In genomic region chr13:93458616-93459015, GRCm38 (mm10) we compare ENCODE assay signal across 25 mouse cellular contexts. TPM values are rescaled to one million over a fixed set of nuclear protein-coding genes. Genes with fewer than 3 reads are reported as not detected.
A peak's percentile ranks its signal among the peaks of the same experiment; 100 is the strongest.
DNase-seq lines count a peak whose midpoint lies in the region; ATAC-seq and TF ChIP-seq lines count a peak whose summit lies in the region.
"Had no signal": no experiment of that assay in that cellular context is flagged by ENCODE, and none has a peak within 500 bp of the region (broad histone marks: within the 10 kb centered on the region; RNA-seq: fewer than 3 reads in every experiment).

No protein-coding gene starts in this region.

- H3K9ac ChIP-seq in heart, adult 2 months (ENCODE audit: low read depth, low read length): no peak overlapping the region
- no peak overlapping the region for H3K9ac ChIP-seq in heart, postnatal 0 days (replicated peaks; ENCODE audit: low read depth, low read length)
- no peak overlapping the region for H3K9ac ChIP-seq in hindbrain, embryonic 16.5 days (ENCODE audit: low read depth, low read length)
- H3K9ac ChIP-seq in midbrain, embryonic 15.5 days: no peak overlapping the region
- H3K9ac ChIP-seq: embryonic facial prominence, embryonic 13.5 days; forebrain, embryonic 13.5 days; midbrain, embryonic 12.5 days had no signal

- H3K9me3 ChIP-seq in heart, embryonic 10.5 days: no peaks in the 10 kb centered on the region
- no peaks in the 10 kb centered on the region for H3K9me3 ChIP-seq in heart, postnatal 0 days (replicated peaks; ENCODE audit: control insufficient read depth, low read length)
- no peaks in the 10 kb centered on the region for H3K9me3 ChIP-seq in hindbrain, embryonic 16.5 days (ENCODE audit: control insufficient read depth, low read length)
- no peaks in the 10 kb centered on the region for H3K9me3 ChIP-seq in midbrain, embryonic 15.5 days
- H3K9me3 ChIP-seq: embryonic facial prominence, embryonic 13.5 days; forebrain, embryonic 13.5 days; G1E; hindbrain, embryonic 10.5 days; midbrain, embryonic 12.5 days had no signal

- no peaks in the 10 kb centered on the region; the same call in 1 of the 2 replicates for H3K79me2 ChIP-seq in heart, adult 2 months (replicated peaks; ENCODE audit: control insufficient read depth, insufficient read depth, low read length)

- H3K4me2 ChIP-seq in heart, postnatal 0 days (ENCODE audit: low read depth, low read length): no peak overlapping the region
- H3K4me2 ChIP-seq in hindbrain, embryonic 16.5 days (ENCODE audit: low read length): no peak overlapping the region
- no peak overlapping the region for H3K4me2 ChIP-seq in midbrain, embryonic 15.5 days
- H3K4me2 ChIP-seq: embryonic facial prominence, embryonic 13.5 days; forebrain, embryonic 13.5 days; midbrain, embryonic 12.5 days had no signal

- peak; percentile 37 for DNase-seq in kidney, postnatal 10 days
- DNase-seq in kidney, adult 8-10 months: no peak
- peak in 1 of 2 experiments; percentile 27 for DNase-seq in heart, adult 2 months
- DNase-seq in heart, embryonic 10.5 days (ENCODE audit: low spot score): no peak
- peak; percentile 14 for DNase-seq in heart, postnatal 0 days (ENCODE audit: low spot score)
- no peak for DNase-seq in left cerebral cortex, postnatal 10 days (ENCODE audit: extremely low spot score in 1 of 2, low spot score in 2 of 2)
- DNase-seq: adrenal gland, adult 8-10 months; B cell, adult 2 months; cerebellum, adult 2 months; cerebellum, postnatal 25 days; gastrocnemius, postnatal 25 days; lung, postnatal 10 days had no signal

- 46% methylated on average over 4 of the region's 4 CpGs for WGBS in heart, adult 2 months
- 52% methylated on average over 4 of the region's 4 CpGs for WGBS in heart, embryonic 10.5 days
- WGBS in heart, postnatal 0 days: 21% methylated on average over 4 of the region's 4 CpGs
- 91% methylated on average over 4 of the region's 4 CpGs for WGBS in hindbrain, embryonic 16.5 days
- WGBS in midbrain, embryonic 15.5 days: 98% methylated on average over 4 of the region's 4 CpGs

- no peak overlapping the region for H3K4me3 ChIP-seq in heart, adult 2 months
- H3K4me3 ChIP-seq in heart, embryonic 10.5 days: no peak overlapping the region
- H3K4me3 ChIP-seq in heart, postnatal 0 days (ENCODE audit: low read depth, low read length): no peak overlapping the region
- H3K4me3 ChIP-seq in hindbrain, embryonic 16.5 days (ENCODE audit: low read length): no peak overlapping the region
- no peak overlapping the region for H3K4me3 ChIP-seq in midbrain, embryonic 15.5 days
- H3K4me3 ChIP-seq: embryonic facial prominence, embryonic 13.5 days; erythroblast, embryonic 14.5 days; forebrain, embryonic 13.5 days; hindbrain, embryonic 10.5 days; midbrain, embryonic 12.5 days had no signal

- no peak for TF ChIP-seq POLR2A in heart, adult 2 months (IDR thresholded peaks at IDR 0.05; ENCODE audit: insufficient read depth, low read depth, low read length)

- no peak for TF ChIP-seq CTCF in heart, adult 2 months (IDR thresholded peaks at IDR 0.05)
- TF ChIP-seq CTCF in heart, postnatal 0 days (IDR thresholded peaks at IDR 0.05; ENCODE audit: low read depth): no peak

- peak overlapping the region; percentile 48 for H3K27ac ChIP-seq in heart, adult 2 months
- H3K27ac ChIP-seq in heart, embryonic 10.5 days: peak overlapping the region; percentile 52; the same call in 1 of the 2 replicates
- peak overlapping the region; percentile 27 for H3K27ac ChIP-seq in heart, postnatal 0 days (ENCODE audit: low read depth)
- H3K27ac ChIP-seq in hindbrain, embryonic 16.5 days (ENCODE audit: low read depth, low read length): no peak overlapping the region
- no peak overlapping the region for H3K27ac ChIP-seq in midbrain, embryonic 15.5 days
- H3K27ac ChIP-seq: embryonic facial prominence, embryonic 13.5 days; forebrain, embryonic 13.5 days; hindbrain, embryonic 10.5 days; hindbrain, postnatal 0 days; midbrain, embryonic 12.5 days; stomach, postnatal 0 days had no signal

- peak; percentile 77 for ATAC-seq in heart, postnatal 0 days (ENCODE audit: insufficient read depth, low read depth)
- ATAC-seq in hindbrain, embryonic 16.5 days: no peak
- ATAC-seq in midbrain, embryonic 15.5 days (replicated peaks): no peak
- ATAC-seq: activated CD4-positive, CD25-positive, alpha-beta regulatory T cell, adult 4 months; forebrain, embryonic 13.5 days; hindbrain, postnatal 0 days; intestine, postnatal 0 days had no signal

- peaks cover 2% of the 10 kb centered on the region; the same call in 1 of the 2 replicates for H3K4me1 ChIP-seq in heart, adult 2 months (ENCODE audit: control insufficient read depth, insufficient read depth, low read length)
- H3K4me1 ChIP-seq in heart, embryonic 10.5 days: 0 out of 2 replicates have a peak, but pooled peaks cover 3% of the 10 kb centered on the region
- H3K4me1 ChIP-seq in heart, postnatal 0 days (ENCODE audit: control insufficient read depth, insufficient read depth): no peaks in the 10 kb centered on the region
- no peaks in the 10 kb centered on the region for H3K4me1 ChIP-seq in hindbrain, embryonic 16.5 days (ENCODE audit: control insufficient read depth, insufficient read depth, low read depth, low read length)
- no peaks in the 10 kb centered on the region for H3K4me1 ChIP-seq in midbrain, embryonic 15.5 days
- H3K4me1 ChIP-seq: embryonic facial prominence, embryonic 13.5 days; forebrain, embryonic 13.5 days; hindbrain, embryonic 10.5 days; midbrain, embryonic 12.5 days had no signal

- H3K27me3 ChIP-seq in heart, adult 2 months (ENCODE audit: control insufficient read depth, insufficient read depth, low read length): no peaks in the 10 kb centered on the region
- H3K27me3 ChIP-seq in heart, embryonic 10.5 days (ENCODE audit: insufficient read depth, poor library complexity, severe bottlenecking): no peaks in the 10 kb centered on the region
- H3K27me3 ChIP-seq in heart, postnatal 0 days (ENCODE audit: control insufficient read depth, insufficient read depth, low read length): no peaks in the 10 kb centered on the region
- H3K27me3 ChIP-seq in hindbrain, embryonic 16.5 days (replicated peaks; ENCODE audit: control insufficient read depth, insufficient read depth, low read length): no peaks in the 10 kb centered on the region
- no peaks in the 10 kb centered on the region for H3K27me3 ChIP-seq in midbrain, embryonic 15.5 days (replicated peaks)
- H3K27me3 ChIP-seq: CH12.LX; embryonic facial prominence, embryonic 13.5 days; forebrain, embryonic 13.5 days; midbrain, embryonic 12.5 days had no signal

- intact Hi-C loops in heart, adult 2 months (cut with DNase I): no loop called here
- intact Hi-C loops in left cerebral cortex, postnatal 10 days (cut with DNase I): no loop called here

- TF ChIP-seq EP300 in heart, adult 2 months (IDR thresholded peaks at IDR 0.05; ENCODE audit: insufficient read depth, low read depth, low read length): no peak
- peak; percentile 58; the same call in 1 of the 2 replicates for TF ChIP-seq EP300 in heart, postnatal 0 days (IDR thresholded peaks at IDR 0.05; ENCODE audit: low read depth)

- H3K36me3 ChIP-seq in heart, adult 2 months (ENCODE audit: control insufficient read depth, insufficient read depth, low read length): peaks cover 18% of the 10 kb centered on the region
- H3K36me3 ChIP-seq in heart, embryonic 10.5 days: peaks cover 31% of the 10 kb centered on the region
- peaks cover 30% of the 10 kb centered on the region for H3K36me3 ChIP-seq in heart, postnatal 0 days (replicated peaks; ENCODE audit: control insufficient read depth, insufficient read depth, low read length)
- peaks cover 12% of the 10 kb centered on the region for H3K36me3 ChIP-seq in hindbrain, embryonic 16.5 days (ENCODE audit: control insufficient read depth, insufficient read depth, low read length)
- H3K36me3 ChIP-seq in midbrain, embryonic 15.5 days (replicated peaks): peaks cover 8% of the 10 kb centered on the region

RNA-seq across cellular contexts. Expression of gene Jmy, which starts 41.0 kb away (rescaled TPM):
- total RNA-seq in heart, adult 2 months (2021): 10 to 100 TPM; 41.0 to 50.7 TPM
- polyA plus RNA-seq in heart, adult 2 months (2012; rRNA removed): 6.4 and 13.1 TPM in 2 replicates
- polyA plus RNA-seq in heart, embryonic 10.5 days (2016; fragmentation: Nextera tagmentation; extraction: Ambion mirVana): 4.9 and 5.6 TPM in 2 replicates
- total RNA-seq in heart, postnatal 0 days (2014; rRNA removed; ENCODE audit: low replicate concordance): 30.1 and 32.6 TPM in 2 replicates
- polyA plus RNA-seq in heart, postnatal 0 days (2015; fragmentation: Nextera tagmentation; extraction: Ambion mirVana): 6.3 and 6.4 TPM in 2 replicates
- 3.3 and 3.6 TPM in 2 replicates for polyA plus RNA-seq in hindbrain, embryonic 16.5 days (2015; fragmentation: Nextera tagmentation; extraction: Ambion mirVana)
- 8.0 and 9.7 TPM in 2 replicates for polyA plus RNA-seq in midbrain, embryonic 15.5 days (2015; fragmentation: Nextera tagmentation; extraction: Ambion mirVana)
- total RNA-seq in left cerebral cortex, postnatal 10 days (2021): 10 to 100 TPM; 37.8 to 40.7 TPM

Comparison
In these comparisons a context has a peak if more than half of its experiments do, and no peak if none do; other contexts are left out.
1. DNase-seq: peak in kidney, postnatal 10 days (single experiment) and heart, postnatal 0 days (single experiment); none in kidney, adult 8-10 months (0 of 2), heart, embryonic 10.5 days (single experiment) and left cerebral cortex, postnatal 10 days (0 of 2).
2. H3K27ac ChIP-seq: peak in heart, adult 2 months (single experiment), heart, embryonic 10.5 days (single experiment) and heart, postnatal 0 days (single experiment); none in hindbrain, embryonic 16.5 days (single experiment) and midbrain, embryonic 15.5 days (single experiment).